Mouse (Mus musculus): ENCODE results near the gene Rnf220.

DNA sequence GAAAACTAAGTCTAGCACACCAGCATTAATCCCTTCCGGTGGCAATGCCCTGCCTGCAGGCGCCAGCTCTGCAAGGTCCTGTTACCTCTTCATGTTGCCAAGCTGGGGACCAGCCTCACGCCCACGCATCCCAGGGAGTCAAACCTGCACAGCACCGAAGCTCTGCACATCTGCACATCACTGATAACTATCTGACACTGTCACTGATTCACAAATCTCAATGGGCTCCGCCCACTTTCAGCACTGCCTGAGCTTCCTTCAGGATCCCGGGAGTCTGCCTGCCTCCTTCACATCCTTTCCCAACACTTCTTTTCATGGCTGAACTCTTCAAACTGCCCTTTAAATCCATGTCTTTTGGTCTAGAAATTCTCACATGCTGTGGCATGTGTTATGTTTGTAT, 138.9 kb downstream of the Rnf220 start:
- TF ChIP-seq CTCF (IDR thresholded peaks at IDR 0.05; ENCODE audit: low read depth) (no peak), EP300 (IDR thresholded peaks at IDR 0.05; ENCODE audit: low read depth) (no peak)

All from liver, postnatal 0 days (tissue).